Comparison of ENCODE assay signal across 1 mouse cellular context in genomic region chr8:107435962-107436831, GRCm38 (mm10).
A peak's percentile ranks its signal among the peaks of the same experiment; 100 is the strongest.
TF ChIP-seq lines count a peak whose summit lies in the region.

Wwp2 (plus strand) TSS chr8:107436365.

TF ChIP-seq in CH12.LX, 34 proteins besides CTCF, POLR2A, EP300 and RAD21 (continued from another document):
- TF ChIP-seq ZKSCAN1 (IDR thresholded peaks at IDR 0.05; ENCODE audit: borderline replicate concordance, low read depth, low read length) = no peak
- TF ChIP-seq UBTF (IDR thresholded peaks at IDR 0.05; ENCODE audit: low read depth, low read length) = no peak
- TF ChIP-seq RCOR1 (conservative IDR thresholded peaks at IDR 0.05; ENCODE audit: low read depth, low read length) = no peak
- peak; percentile 65; the same call in 1 of the 2 replicates for TF ChIP-seq POLR2AphosphoS2 (IDR thresholded peaks at IDR 0.05; ENCODE audit: low read depth, low read length)
- TF ChIP-seq TBP (conservative IDR thresholded peaks at IDR 0.05; ENCODE audit: low read depth, low read length) = no peak
- TF ChIP-seq JUN (IDR thresholded peaks at IDR 0.05; ENCODE audit: insufficient read depth, low read depth, low read length) = no peak
- peak; percentile 96 for TF ChIP-seq USF1 (IDR thresholded peaks at IDR 0.05; ENCODE audit: low read depth, low read length)
- peak; percentile 98 for TF ChIP-seq ELF1 (IDR thresholded peaks at IDR 0.05; ENCODE audit: low read depth, low read length)
- TF ChIP-seq NELFE (IDR thresholded peaks at IDR 0.05; ENCODE audit: low read depth, low read length) = peak; percentile 48; the same call in 1 of the 2 replicates
- no peak for TF ChIP-seq CHD1 (IDR thresholded peaks at IDR 0.05; ENCODE audit: low read depth, low read length)
- TF ChIP-seq CHD2 (IDR thresholded peaks at IDR 0.05; ENCODE audit: low read length) = no peak; the same call in 1 of the 2 replicates
